Mouse (Mus musculus): ENCODE results near the gene B3gnt9.

The B3gnt9 gene

DNA sequence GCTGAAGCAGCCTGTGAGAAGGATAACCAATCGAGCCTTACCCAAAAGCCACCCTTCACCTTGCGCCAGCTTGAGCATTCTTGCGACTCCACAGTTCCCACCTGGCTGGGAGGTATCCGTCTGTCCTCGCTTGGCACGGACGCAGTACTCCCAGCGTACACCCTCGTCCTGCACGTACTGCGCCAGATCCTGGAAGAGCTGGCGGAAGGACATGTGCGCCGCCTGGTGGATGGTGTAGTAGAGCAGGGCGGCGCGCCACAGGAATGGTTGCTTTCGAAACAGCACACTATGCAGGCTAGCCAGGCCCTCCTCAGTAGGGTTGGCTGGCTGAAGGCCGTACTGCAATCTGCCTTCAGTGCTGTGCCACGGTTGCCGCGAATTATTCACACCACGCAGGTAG is 28.1 kb upstream of the B3gnt9 start:
- DNase-seq (ENCODE audit: extremely low spot score, low read depth, low spot score) = no peak

DNA sequence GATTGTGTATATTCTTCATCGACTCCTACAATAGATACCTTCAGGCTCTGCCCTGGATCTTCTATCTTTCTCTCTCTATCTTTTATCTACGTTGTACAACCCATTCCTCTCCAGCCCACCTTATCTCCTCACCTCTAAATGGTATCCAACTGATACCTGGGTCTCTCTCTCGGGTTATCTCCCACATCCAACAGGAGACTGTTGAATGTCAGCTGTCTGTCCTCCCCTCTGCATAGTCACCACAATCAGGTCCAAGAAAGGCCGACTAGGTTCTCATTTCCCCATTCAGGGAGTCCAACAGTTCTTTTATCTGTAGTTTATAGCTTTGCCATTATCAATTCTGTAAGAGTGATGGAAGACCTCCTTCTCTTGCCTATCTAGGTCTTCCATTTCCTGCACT is 27.3 kb upstream of the B3gnt9 start:
- DNase-seq (ENCODE audit: extremely low spot score, low read depth, low spot score) = no peak

DNA sequence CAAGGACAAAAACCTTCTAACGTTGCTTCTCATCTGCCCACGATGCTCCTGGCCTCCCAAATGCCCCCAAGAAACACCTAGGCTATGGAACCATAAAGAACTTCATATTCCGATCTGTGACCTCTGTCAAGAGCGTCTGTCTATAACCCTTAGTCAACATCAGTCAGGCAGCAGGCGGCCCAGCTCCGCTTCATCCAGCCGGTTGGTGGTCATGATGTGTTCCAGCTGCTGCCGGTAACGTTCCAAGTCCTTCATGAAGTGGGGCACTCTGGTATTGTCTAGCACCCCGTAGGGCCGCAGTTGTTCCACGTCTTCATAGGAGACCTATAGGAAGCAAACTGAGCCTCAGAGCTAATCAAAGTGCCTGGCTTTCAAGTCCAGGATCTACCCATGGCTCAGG is 26.9 kb upstream of the B3gnt9 start:
- DNase-seq (ENCODE audit: extremely low spot score, low read depth, low spot score) = no peak

DNA sequence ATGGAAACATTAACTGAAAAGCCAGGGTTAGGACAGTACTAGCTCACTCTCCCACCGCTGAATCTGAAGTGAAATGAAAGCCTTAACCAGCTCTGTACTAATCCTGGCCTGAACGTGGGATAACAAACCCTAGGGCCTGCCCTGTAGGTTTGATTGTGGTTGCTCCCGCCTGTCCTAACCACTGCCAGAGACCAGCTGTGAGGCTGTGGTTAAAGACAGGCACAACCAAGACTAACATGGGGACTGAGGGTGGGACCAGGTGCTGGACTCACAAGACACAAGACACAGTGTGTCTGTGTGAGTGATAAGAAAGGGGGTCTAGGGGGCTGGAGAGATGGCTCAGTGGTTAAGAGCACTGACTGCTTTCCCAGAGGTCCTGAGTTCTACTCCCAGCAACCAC is 25.6 kb upstream of the B3gnt9 start:
- DNase-seq (ENCODE audit: extremely low spot score, low read depth, low spot score) = no peak

DNA sequence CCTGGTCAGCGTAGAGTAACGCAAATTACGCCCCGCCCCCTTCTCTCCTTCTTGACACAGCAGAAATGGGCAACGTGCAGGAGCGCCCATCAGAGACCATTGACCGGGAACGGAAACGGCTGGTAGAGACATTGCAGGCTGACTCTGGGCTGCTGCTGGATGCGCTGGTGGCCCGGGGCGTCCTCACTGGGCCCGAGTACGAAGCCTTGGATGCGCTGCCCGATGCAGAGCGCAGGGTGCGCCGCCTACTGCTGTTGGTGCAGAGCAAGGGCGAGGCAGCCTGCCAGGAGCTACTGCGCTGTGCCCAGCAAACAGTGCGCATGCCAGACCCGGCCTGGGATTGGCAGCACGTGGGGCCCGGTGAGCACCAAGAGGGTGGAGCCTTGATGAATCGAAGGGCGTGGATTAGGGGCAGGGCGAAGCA is 24.0 kb upstream of the B3gnt9 start:
- no peak for DNase-seq (ENCODE audit: extremely low spot score, low read depth, low spot score)

DNA sequence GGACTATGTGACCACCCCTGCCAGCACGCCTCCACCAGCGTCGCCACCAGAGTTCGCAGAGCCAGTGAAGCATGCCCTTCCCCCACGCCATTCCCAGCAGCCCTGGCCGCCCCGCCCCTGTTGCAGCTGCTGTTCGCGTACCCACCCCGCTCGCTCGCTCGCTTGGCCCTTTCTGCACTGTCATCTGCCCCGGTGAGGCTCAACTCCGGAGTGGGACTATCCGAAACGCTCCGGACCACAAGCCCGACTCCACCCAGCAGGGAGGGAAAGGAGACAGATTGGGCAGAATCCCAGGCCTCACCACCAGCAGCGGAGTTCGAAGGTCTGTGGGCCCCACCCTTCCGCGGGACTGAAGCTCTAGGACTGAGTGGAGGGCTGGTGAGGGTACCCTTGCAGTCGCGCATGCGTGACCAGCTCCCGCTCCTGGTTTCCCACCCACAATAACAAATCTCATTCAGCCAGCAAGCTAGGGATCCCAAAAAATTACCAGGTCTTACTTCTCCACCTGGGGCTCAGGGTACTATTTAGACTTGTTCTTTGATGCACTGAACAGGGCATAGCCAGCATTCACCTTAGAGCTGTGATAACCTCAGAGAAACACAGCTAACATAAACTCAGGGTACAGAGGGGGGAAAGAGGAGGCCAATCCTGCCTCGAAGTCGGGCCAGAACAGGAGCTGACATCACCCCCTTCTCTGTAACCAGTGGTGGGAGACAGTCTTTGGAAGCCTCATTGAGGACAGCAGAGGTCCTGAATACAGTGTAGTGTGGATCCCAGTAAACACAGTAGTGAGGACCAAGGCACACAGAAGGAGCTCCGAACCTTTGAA is 21.6 kb upstream of the B3gnt9 start:
- DNase-seq (ENCODE audit: extremely low spot score, low read depth, low spot score) = no peak

DNA sequence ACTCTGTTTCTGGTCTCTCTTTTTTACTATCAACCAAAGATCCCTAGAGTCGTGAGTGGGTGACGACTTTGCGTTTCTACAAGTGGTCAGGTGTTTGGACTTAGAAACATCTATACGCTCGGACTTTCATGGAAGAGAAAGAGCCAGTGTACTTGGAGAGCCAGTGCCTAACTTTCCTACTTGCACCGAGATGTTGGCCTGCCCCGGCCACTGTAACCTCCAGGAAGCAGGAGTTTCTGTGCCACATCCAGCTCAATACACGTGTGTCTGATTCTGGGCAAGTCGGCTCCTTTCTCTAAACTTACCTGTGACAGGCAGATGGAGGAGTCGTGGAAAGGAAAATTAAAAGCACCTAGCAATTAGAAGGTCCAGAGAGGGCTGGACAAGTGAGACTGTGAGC is 20.9 kb upstream of the B3gnt9 start, which contains the start of gene Nol3:
Gene Nol3, plus strand, starts transcription at position 301 of the 400 bp plus-strand sequence.
- no peak for DNase-seq (ENCODE audit: extremely low spot score, low read depth, low spot score)

DNA sequence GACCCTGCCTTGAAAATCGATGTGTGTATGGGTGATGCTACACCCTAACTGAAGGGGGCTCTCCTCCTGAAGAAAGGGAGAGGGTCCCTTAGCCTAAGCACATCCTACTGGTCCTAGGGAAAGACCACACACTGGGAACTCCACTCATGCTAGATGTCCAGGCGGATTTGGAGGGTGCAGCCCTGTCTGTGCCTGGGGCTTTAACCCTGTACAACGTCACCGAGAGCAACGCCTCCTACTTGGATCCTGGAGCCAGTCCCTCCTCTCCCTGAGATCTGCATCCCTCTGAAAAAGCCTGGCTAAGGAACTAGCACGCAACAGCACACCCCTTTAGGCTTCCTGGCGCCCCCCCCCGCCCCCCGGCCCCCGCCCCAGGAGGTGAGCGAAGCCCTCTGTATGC is 20.4 kb upstream of the B3gnt9 start:
- no peak for DNase-seq (ENCODE audit: extremely low spot score, low read depth, low spot score)

DNA sequence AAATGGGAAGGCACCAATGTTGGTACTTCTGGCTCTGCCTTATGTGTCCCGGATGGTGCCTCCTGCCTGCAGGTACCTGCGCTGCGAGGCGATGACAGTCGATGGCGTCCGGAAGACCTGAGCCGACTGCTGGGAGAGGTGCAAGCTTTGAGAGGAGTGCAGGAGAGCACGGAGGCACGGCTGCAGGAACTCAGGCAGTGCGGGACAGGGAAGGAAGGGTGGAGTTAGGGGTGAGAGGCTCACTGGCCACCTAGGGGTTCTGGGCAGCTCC is 15.9 kb upstream of the B3gnt9 start:
- no peak for DNase-seq (ENCODE audit: extremely low spot score, low read depth, low spot score)

DNA sequence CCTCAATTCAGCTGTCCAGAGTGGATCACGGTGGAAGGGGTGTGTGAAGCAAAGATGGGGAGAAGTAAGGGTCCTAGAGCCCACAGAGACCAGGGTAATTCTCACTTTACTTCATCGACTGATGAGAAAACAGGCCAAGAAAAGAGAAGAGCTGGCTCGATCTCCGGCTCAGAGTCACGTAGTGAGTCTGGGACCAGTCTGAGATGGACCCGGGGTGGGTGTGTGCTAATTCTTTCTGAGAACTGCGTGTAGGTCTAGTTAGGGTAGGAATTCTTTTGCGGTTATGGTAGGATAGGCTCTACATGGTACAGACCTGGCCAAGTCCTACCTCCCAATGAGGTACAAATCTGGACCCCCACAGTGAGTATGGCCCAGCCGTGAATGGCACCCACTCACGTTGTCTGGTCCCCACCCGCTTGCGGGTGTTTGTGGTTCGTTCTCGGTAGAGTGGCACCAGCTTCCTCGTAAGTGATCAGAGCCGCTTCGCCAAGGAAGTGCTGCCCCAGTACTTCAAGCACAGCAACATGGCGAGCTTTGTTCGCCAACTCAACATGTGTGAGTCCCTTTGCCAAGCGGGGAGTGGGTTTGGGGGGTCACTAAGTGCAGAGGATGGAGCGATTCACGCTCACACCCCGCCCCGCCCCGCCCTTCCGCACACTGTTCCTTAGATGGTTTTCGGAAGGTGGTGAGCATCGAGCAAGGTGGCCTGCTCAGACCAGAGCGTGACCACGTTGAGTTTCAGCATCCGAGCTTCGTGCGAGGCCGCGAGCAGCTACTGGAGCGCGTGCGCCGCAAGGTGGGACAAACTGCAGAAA is 15.4 kb upstream of the B3gnt9 start:
- no peak for DNase-seq (ENCODE audit: extremely low spot score, low read depth, low spot score)

DNA sequence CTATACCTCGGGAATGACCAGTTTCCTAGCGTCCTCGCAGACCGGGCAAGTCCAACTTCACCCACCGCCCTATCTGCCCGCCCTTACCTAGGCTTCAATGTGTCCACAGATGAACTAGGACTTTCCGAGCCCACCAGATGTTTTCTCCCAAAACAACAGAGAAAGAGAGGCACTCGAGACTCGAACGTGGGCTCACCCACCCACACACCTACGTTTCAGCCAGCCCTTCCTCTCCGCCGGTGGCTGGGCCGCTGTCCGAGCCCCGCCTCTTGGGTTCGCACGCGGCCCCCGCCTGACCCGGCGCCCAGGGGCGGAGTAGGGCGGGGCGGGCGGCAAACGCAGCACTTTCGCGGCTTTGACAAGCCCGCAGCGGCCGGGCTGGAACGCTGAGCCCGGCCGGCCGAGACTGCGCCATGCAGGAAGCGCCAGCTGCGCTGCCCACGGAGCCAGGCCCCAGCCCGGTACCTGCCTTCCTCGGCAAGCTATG is 14.6 kb upstream of the B3gnt9 start, which contains the start of gene Hsf4:
Gene Hsf4, plus strand, starts transcription at position 341 of the 487 bp plus-strand sequence.
- DNase-seq (ENCODE audit: extremely low spot score, low read depth, low spot score) = no peak

DNA sequence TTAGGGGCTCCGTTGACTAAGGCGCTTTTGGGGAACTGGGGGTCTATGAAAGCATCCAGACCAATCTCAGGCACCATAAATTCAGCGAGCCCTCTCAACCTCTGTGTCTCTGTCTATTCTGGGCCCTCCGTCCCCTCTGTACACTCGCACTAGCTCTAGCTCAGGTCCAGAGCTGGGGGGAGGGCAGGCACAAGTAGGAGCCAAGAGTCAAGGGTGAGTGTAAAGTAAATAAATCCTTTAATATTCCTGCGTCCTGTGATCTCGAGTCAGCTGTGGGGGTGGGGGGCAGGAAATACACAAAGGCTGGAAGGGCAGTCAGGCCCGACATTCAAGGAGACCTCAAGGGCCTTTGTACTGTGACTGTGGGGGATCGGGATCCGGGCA is 14.1 kb upstream of the B3gnt9 start:
- DNase-seq (ENCODE audit: extremely low spot score, low read depth, low spot score) = no peak

DNA sequence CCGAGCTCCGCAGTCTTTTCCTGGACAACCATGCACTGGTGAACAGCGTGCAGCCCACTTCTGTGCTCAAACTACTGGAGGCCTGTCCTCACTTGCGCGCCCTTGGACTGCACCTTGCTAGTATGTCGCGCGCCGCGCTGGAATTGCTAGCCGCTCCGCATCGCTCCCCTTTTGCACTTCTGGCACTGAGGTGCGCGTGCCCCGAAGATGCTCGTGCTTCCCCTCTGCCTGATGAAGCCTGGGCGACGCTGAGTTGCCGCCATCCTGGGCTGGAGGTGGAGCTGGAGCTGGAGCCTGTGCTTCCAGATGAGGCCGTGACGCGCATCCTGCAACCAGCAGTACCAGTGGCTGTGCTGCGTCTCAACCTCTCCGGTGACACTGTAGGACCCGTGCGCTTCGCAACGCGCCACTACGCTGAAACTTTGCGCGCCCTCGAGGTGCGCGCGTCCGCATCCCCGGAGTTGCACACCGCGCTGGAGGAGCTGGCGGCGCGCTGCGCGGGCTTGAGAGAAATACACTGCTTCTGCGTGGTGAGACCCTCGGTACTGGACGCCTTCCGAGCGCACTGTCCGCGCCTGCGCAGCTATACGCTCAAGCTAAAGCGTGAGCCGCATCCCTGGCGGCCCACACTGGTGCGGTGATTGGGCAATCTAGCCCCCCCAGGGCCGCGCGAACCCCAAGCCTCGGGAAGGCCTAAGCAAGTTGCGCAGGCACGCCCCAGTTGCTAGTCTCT is 13.6 kb upstream of the B3gnt9 start:
- no peak for DNase-seq (ENCODE audit: extremely low spot score, low read depth, low spot score)

DNA sequence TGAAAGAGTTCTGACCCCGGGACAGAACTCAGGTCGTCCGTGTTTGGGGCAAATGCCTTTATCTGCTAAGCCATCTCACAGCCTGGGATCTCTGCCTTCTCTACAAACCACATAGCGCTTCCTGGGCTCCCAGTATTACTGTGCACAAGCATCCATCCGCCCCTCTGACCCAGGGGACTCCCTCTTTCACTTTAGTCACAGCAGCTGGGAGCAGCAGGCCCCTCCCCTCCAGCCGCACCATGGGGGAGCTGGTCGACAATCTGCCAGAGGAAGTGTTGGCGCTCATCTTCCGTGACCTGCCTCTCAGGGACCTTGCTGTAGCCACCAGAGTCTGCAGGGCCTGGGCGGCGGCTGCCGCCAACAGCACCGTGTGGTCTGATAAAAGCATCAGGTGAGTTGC is 11.8 kb upstream of the B3gnt9 start:
- DNase-seq (ENCODE audit: extremely low spot score, low read depth, low spot score) = no peak

DNA sequence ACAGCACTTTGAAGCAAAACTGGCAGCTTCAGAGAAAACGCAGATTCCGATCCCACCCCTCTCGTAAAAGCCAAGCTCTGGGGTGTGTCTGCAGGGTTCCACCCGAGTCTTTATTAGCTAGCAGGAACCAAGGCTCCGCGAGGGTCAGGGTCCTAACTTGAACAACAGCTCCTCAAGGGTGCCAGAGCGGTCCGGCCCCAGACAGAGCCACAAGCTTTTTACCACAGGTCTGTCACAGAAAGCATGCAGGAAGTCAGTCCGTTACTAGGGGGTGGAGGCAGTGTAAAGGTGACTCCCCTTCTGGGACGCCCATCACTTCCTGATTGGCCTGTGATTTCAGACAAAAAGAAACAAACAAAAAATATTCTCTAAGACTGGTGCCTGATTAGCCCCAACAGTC is 10.2 kb upstream of the B3gnt9 start:
- DNase-seq (ENCODE audit: extremely low spot score, low read depth, low spot score) = no peak

DNA sequence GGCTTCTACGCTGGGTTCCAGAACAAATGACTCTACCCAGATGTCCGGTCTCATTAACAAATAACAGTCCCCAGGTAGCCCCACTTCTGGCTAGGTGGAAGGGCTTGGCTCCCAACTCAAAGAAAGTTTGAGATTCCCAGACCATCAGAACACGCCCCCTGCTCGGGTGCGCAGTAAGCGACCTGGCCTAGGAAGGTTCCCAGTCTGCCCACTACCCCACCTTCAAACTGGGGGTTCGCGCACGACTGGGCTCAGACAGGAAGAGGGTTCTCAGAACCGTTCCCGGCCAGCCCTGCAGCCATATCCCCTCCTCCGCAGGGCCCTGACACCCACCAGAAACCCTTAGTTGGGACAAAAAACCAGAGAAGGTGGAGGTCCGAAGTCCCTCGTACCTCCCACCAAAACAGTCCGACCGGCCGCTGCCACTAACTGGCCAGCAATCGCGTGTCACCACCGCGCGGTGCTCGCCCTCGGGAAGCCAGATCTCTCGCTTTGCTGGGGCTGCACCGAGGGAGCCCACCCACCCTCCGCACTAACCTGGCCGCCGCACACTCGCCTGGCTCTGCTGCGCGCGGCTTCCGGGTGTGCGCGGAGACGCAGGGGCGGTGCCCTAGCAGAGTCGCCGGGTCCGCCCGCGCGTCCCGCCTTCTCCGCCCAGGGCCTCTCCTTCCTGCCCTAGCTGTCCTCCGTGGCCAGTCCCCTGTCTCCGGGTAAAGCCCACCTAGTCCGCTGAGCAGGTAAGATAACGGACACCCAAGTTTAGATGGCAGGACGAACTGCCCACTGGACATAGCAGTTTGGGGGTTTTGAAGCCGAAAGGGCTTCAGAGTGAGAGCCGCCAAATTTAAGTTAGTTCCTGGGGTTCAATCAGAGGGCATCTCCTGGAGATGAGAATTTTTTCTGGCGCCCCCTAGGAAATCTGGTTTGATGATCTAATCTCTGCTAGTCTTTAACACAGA is 9.3 kb upstream of the B3gnt9 start, which contains the start of the genes Tradd and Fbxl8:
Gene Tradd, minus strand, starts transcription at position 586 of the 959 bp plus-strand sequence.
Gene Fbxl8, plus strand, starts transcription at position 625 of the 959 bp plus-strand sequence.
- DNase-seq (ENCODE audit: extremely low spot score, low read depth, low spot score) = no peak

DNA sequence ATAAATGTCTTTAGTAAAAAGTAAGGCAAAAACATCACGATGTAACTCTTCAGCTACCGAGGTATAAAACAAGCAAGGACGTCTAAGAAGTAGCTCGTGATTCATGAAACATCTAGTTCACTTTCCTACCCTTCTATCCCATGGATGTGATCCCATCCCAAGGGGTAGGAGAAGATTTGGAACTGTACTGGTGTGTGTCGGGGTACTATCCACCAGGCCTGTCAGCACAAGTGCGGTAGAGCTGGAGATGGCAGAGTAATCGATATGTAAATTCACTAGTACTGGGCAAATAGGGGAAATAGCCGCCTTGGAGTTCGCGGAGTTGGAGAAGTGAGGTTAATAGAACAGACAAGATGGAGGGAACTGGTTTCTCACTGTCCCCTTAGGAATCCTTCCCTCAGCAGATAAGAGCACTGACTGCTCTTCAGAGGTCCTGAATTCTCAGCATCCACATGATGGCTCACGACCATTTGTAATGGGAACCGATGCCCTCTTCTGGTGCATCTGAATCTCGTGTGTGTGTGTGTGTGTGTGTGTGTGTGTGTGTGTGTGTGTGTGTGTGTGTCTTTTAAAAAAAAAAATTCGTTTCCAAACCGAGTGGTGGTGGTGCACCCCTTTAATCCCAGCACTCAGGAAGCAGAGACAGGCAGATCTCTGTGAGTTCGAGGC is 8.4 kb upstream of the B3gnt9 start:
- no peak for DNase-seq (ENCODE audit: extremely low spot score, low read depth, low spot score)

DNA sequence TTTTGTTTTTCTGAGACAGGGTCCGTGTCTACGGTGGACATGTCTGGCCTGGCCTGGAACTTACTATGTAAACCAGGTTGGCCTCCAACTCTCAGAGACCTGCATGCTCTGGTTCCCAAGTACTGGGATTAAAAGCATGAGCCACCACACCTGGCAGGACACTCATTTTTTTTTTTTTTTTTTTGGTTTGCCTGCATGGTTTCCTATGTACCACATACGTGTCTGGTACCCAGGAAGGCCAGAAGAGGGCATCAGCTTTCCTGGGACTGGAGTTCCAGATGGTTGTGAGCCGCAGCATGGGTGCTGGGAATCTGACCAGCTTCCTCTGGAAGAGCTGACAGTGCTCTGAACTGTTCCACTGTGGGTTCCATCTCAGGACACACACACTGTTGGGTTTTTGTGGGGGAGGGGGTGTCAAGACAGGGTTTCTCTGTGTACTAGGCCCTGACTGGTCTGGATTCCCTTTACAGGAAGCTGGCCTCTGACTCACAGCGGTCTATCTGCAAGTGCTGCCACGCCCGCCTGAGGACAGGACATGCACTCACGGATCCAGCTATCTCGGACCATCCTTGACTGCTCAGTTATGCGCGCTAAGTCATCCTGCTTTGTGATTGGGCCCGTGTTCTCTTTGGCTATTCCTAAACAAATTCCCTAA is 6.5 kb upstream of the B3gnt9 start:
- no peak for DNase-seq (ENCODE audit: extremely low spot score, low read depth, low spot score)

Measured in hindlimb bud, embryonic 11.5 days (tissue).